Mouse (Mus musculus) cerebellum, adult 2 months (tissue): ENCODE measurements around the gene Glipr2. TPM values are rescaled to one million over a fixed set of nuclear protein-coding genes. Genes with fewer than 3 reads are reported as not detected.

Experiments
- DNase-seq, 2 experiments: peaks; one replicate each; pipeline ENCODE4 v3.0.0; 2021
- H3K27ac ChIP-seq: fragments of 200-500 bp; 2 replicates; pipeline ENCODE4 v1.5.1; 2012; ENCODE audit warnings: low read length, control low read depth, inconsistent platforms; ENCODE audit not compliant: insufficient read depth
- H3K27me3 ChIP-seq: fragments of 200-500 bp; 2 replicates; pipeline ENCODE4 v1.6.1; 2012; ENCODE audit warnings: inconsistent platforms, mild to moderate bottlenecking, low read length, moderate library complexity; ENCODE audit not compliant: control insufficient read depth, insufficient read depth
- H3K4me1 ChIP-seq: fragments of 200-500 bp; 2 replicates; pipeline ENCODE4 v1.6.1; 2011; ENCODE audit warnings: low read length; ENCODE audit not compliant: control insufficient read depth, insufficient read depth
- H3K4me3 ChIP-seq: fragments of 200-500 bp; replicated peaks from 2 replicates; pipeline ENCODE3; 2011; ENCODE audit warnings: mild to moderate bottlenecking, low read depth, low read length, control low read depth; ENCODE audit not compliant: insufficient read depth
- CTCF ChIP-seq: fragments of 200-500 bp; IDR thresholded peaks from 2 replicates; pipeline ENCODE4 v1.5.1; 2011; ENCODE audit warnings: low read depth, mild to moderate bottlenecking, control low read depth, low read length, moderate library complexity, borderline replicate concordance; ENCODE audit not compliant: insufficient read depth
- POLR2A ChIP-seq: fragments of 200-500 bp; IDR thresholded peaks from 2 replicates; pipeline ENCODE4 v1.6.1; 2011; ENCODE audit warnings: low read length, control low read depth, borderline replicate concordance; ENCODE audit not compliant: insufficient read depth
- WGBS: fragments of 180-500 bp; shearing (Covaris S2); methylation state at CpG from one replicate; pipeline ENCODE4 v1.1.7; 2018; 5-methylcytosine and 5-hydroxymethylcytosine counted together
- polyA plus RNA-seq: library from polyadenylated mRNA; depleted of rRNA; stranded (reverse); fragments of >200 nt; gene quantifications from 2 replicates; pipeline ENCODE4 v1.2.3, GENCODE M21; 2012

Glipr2 gene
- polyA plus RNA-seq, 1 experiment = 6.8 TPM

- Histone ChIP-seq H3K4me1 (no peaks in the 10 kb centered on the region), H3K27me3 (no peaks in the 10 kb centered on the region), H3K4me3 (peak overlapping the region; percentile 16), H3K27ac (no peak overlapping the region)
- TF ChIP-seq CTCF (peak; percentile 83), POLR2A (no peak)
- 3% methylated on average over 24 of the region's 24 CpGs for WGBS
- DNase-seq = peak; percentile 80 to 86
Observed at GRCm38 (mm10) chr4:43982053-43982732, 25.0 kb downstream of the Glipr2 start.

GRCm38 (mm10) chr4:43983181-43983580 is 26.0 kb downstream of the Glipr2 start, which contains the start of gene Ccin:
Gene Ccin (plus strand): TSS chr4:43983483.
- no peak within 1 kb of the TSS for H3K27ac ChIP-seq
- no peaks in the 10 kb centered on the region for H3K4me1 ChIP-seq
- H3K4me3 ChIP-seq = peak within 1 kb of the TSS; percentile 16
- no peaks in the 10 kb centered on the region for H3K27me3 ChIP-seq
- TF ChIP-seq POLR2A (no peak), CTCF (no peak)
- 74% methylated on average over 11 of the region's 11 CpGs for WGBS
- no peak for DNase-seq

- TF ChIP-seq CTCF (no peak), POLR2A (no peak)
- WGBS = 89% methylated on average over 22 of the region's 22 CpGs
- H3K4me1 ChIP-seq = no peaks in the 10 kb centered on the region
- H3K27ac ChIP-seq = no peak overlapping the region
- H3K4me3 ChIP-seq = no peak overlapping the region
- no peak for DNase-seq
- no peaks in the 10 kb centered on the region for H3K27me3 ChIP-seq
Observed at GRCm38 (mm10) chr4:43983756-43984155, 26.6 kb downstream of the Glipr2 start.

- TF ChIP-seq POLR2A (no peak), CTCF (no peak)
- H3K27ac ChIP-seq = no peak overlapping the region
- WGBS = 87% methylated on average over 19 of the region's 19 CpGs
- DNase-seq = no peak
- no peaks in the 10 kb centered on the region for H3K4me1 ChIP-seq
- no peaks in the 10 kb centered on the region for H3K27me3 ChIP-seq
- no peak overlapping the region for H3K4me3 ChIP-seq
Observed at GRCm38 (mm10) chr4:43984326-43984725, 27.1 kb downstream of the Glipr2 start.

DNA sequence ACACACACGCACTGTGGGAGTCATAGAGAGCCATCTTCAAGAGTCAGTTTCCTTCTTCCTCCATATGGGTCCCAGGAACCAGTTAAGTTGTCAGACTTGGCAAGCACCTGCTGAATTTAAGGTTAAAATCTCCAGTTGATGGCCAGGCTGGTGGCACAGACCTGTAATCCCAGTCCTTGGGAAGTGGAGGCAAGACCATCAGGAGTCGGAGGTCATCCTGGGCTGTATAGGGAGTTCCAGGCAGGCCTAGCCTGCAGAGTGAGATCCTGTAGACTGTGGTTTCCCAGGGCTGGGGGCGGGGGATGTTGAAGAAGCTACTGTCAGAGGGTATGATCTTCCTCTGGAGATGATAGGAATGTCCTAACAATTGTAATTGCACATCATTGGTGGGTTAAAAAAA is 31.8 kb downstream of the Glipr2 start:
- TF ChIP-seq POLR2A (no peak), CTCF (no peak)
- Histone ChIP-seq H3K4me1 (no peaks in the 10 kb centered on the region), H3K4me3 (no peak overlapping the region), H3K27me3 (no peaks in the 10 kb centered on the region), H3K27ac (no peak overlapping the region)
- 92% methylated on average over 3 of the region's 3 CpGs for WGBS
- no peak for DNase-seq

DNA sequence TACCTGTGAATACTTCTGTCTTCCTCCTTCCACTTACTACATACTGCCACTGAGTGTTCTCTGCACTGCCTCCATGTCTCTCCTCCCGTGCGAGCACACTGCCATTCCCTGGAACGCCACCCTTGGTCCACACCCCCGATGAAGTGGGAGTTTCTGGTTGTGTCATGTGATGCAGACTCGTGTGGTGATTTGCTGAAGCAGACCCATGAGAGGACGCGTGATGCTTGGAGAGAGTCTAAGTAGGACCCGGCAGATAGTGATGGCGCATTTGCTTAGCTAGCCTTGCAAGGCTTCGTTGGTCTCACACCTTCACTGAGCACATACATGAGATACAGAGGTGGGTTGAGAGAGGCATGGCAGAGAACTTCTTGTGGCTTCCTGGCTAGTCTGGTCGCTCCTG is 35.9 kb downstream of the Glipr2 start:
- no peak overlapping the region for H3K4me3 ChIP-seq
- TF ChIP-seq POLR2A = no peak
- TF ChIP-seq CTCF = no peak
- no peak overlapping the region for H3K27ac ChIP-seq
- H3K4me1 ChIP-seq = no peaks in the 10 kb centered on the region
- DNase-seq = no peak
- WGBS = 93% methylated on average over 11 of the region's 11 CpGs
- no peaks in the 10 kb centered on the region for H3K27me3 ChIP-seq

- Histone ChIP-seq H3K4me3 (no peak overlapping the region), H3K27ac (no peak overlapping the region), H3K4me1 (no peaks in the 10 kb centered on the region), H3K27me3 (no peaks in the 10 kb centered on the region)
- DNase-seq = no peak
- no peak for TF ChIP-seq CTCF
- WGBS = 73% methylated on average over 2 of the region's 2 CpGs
Observed at GRCm38 (mm10) chr4:43994342-43994741, 37.1 kb downstream of the Glipr2 start.

GRCm38 (mm10) chr4:44003622-44004021 is 46.4 kb downstream of the Glipr2 start:
- no peaks in the 10 kb centered on the region for H3K27me3 ChIP-seq
- H3K27ac ChIP-seq = no peak overlapping the region
- H3K4me3 ChIP-seq = no peak overlapping the region
- DNase-seq = no peak
- no peak for TF ChIP-seq CTCF
- TF ChIP-seq POLR2A = no peak
- no peaks in the 10 kb centered on the region for H3K4me1 ChIP-seq
- 83% methylated on average over 6 of the region's 6 CpGs for WGBS
